Mouse (Mus musculus) kidney, postnatal 14 days (tissue): Measurements from ENCODE around the gene Wwc1.

ENCODE experiments used
- DNase-seq: peaks from one replicate; pipeline ENCODE4 v3.0.0; 2022; ENCODE audit warnings: mixed read lengths

Wwc1 gene

GRCm38 (mm10) chr11:35980411-35980917, at the start of gene Wwc1:
Gene Wwc1 (minus strand): TSS chr11:35980527.
- peak; percentile 88 for DNase-seq

DNA sequence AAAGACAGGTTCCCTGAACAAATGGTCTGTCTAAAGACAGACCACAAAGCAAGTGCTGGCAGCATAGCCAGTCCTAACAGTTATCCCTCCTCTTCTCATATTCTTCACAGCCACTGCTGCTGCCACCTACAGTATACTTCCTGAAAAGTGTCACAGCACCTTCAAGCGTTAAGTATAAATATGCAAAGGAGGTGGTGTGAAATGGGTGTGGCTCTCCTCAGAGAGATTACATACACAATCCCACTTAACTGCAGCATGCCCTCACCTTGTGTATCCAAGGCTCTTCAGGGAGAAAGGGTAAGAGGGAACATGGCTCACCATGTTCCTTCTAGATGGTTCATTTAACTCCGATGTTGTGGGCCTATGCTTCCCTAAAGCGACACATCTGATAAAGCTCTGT, 39.7 kb upstream of the Wwc1 start:
- no peak for DNase-seq

- no peak for DNase-seq
Measured at GRCm38 (mm10) chr11:36013179-36013578, 32.9 kb upstream of the Wwc1 start.

DNA sequence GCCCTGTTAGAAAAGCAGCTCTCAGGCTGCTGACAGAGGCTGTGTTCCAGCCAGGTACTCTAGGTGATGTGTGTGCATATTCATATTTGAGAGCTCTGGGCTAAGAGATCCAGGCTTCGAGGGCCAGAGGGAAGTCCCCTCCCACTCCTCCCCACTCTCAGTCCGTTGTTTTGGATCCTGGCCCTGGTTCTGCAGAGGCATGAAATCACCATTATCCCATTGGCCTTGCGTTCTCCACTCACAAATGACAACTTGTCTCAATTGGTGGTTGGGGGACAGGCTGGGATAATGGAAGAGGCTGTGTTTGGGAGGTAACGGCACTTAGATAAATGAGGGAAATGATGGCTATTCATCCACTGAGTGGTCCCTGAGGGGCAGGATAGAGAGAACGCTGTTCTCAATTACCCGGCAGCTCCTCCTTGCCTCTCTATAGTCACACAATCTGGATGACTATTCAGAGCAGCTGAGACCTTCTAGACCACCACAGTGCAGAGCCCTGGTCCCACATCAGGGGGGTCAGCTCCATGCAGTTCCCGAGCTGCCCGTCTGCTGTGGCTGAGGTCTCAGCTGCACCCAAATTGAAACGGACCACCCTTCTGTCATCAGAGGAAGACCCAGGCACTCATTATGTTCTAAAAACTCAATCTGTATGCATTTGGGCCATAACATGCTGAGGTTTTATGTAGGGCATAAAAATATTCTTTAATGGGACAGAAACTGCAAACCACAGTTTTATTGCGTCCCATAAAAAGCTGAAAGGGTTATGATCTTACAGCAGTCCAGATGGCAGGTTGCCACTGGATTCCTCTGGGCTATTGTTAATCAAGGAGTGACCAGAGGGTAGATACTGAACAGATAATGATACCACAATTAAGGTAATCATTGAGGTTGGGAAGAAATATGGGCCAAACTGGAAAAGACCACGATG, 29.2 kb upstream of the Wwc1 start:
- DNase-seq = peak; percentile 35

DNA sequence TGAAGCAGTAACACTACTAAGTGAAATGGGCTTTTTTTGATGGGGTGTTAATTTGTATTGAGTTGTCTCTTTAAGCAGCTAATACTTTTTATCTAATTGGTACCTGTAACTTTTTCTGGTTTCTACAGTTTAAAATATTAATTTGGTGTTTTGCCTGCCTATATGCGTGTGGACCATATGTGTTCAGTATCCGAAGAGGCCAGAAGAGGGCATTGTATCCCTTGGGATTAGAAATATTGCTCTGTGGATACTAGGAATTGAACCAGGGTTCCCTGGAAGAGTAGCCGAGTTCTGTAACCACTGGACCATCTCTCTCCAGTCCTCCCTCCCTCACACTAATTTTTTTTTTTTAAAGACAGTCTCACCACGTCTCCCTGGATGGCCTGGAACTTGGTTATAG, 22.6 kb upstream of the Wwc1 start:
- no peak for DNase-seq

DNA sequence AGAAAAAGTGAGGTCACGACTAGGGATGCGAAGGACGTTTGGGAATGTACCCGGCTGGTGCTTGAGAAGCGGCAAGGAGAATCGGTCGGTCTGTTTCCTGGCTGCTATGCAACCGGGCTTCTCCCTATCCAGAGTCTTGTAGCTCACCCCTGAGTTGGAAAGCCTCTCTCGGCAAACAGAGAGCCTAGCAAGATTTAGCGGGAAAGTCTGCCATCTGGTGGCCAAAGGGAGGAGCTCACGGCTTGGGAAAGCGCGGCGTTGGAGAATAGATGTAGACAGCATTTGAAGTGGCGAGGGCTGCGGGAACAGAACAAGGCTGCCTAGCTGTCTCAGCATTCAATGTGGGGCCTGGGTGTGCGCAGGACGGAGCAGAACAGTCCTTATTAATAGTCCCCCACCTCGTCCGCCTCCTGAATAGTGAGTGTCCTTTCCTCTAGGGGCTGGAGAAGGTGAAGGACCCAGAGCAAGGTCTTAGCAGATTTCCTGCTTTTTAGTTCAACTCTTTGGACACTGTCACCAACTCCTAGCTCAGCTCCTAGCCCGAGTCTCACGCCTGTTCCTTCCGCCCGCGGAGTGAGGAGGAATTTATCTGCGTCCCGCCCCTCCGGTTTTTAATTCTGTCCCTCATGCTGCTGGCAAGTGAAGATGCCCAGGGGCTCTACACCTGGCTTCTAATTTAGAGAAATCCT, 21.1 kb upstream of the Wwc1 start:
- DNase-seq = peak; percentile 89

- DNase-seq = no peak
Measured at GRCm38 (mm10) chr11:36000585-36001281, 20.4 kb upstream of the Wwc1 start.

- DNase-seq = no peak
Measured at GRCm38 (mm10) chr11:36000038-36000437, 19.7 kb upstream of the Wwc1 start.

DNA sequence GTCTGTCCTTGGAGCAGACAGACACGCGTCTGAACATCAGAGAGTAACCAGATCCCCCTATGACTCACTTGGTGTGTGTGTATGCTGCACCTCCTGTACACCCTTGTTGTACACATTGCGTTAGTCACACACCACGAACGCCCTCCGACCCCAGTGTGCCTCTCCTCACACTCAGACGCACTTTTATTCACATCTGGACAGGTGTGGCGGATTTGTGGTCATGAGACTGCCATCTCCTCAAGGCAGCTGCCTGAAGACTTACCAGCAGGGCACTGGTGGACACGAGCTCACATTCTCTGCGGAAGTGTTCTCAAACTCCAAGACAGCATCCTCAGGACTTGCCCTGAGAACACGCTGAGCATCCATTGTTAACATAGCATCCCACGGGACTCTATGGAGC, 17.7 kb upstream of the Wwc1 start:
- no peak for DNase-seq

GRCm38 (mm10) chr11:35995310-35995709, 15.0 kb upstream of the Wwc1 start:
- no peak for DNase-seq

DNA sequence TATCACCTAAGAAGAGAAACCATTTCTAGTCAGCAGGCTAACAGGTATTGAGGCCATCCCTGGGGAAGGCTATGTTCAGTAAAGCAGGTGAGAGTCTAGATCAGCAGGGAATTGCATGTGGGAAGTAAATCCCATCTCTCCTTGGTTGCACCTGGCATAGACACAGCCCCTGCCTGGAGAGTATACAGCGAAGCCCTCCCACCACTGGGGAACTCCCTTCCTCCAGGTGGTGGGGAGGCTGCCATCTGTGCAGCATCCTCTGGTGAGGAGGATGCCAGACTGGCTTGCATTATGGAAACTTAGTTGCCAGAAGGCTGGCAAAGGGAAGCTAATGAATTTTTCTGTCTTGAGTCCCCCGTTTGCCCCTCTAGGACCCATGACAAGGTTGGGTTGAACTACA, 11.5 kb upstream of the Wwc1 start:
- DNase-seq = no peak

GRCm38 (mm10) chr11:35989967-35990366, 9.6 kb upstream of the Wwc1 start:
- DNase-seq = no peak

DNA sequence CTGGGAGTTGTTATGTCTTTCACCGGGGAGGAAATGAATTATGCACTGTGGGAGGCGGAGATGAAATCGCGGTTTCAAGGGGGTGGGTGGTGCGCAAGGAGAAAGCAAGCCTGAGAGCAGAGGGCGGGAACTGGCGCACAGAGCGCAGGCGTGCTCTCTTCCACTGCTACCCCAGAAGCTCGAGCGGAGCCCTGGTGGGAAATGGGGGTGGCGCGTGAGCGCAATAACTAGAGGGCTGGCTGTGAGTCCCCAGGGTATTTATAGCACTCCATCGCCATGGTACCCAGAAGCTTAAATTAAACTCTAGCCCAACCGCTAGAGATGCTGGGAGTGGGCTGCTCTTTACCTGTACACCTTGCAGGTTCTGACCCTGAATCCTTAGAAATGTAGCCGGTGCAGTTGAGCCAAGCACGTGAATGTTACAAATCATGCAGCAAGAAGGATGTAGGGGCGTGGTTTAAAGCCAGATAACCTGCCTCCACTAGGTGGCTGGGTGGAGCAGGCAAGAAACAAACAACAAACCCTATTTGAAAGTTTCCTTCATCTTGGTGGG, 5.6 kb upstream of the Wwc1 start:
- DNase-seq = peak; percentile 47

GRCm38 (mm10) chr11:35982734-35983133, 2.4 kb upstream of the Wwc1 start:
- peak; percentile 45 for DNase-seq

GRCm38 (mm10) chr11:35979733-35980410, 455 bp downstream of the Wwc1 start:
- DNase-seq = peak; percentile 55

GRCm38 (mm10) chr11:35979266-35979732, 1.0 kb downstream of the Wwc1 start:
- DNase-seq = peak; percentile 40

DNA sequence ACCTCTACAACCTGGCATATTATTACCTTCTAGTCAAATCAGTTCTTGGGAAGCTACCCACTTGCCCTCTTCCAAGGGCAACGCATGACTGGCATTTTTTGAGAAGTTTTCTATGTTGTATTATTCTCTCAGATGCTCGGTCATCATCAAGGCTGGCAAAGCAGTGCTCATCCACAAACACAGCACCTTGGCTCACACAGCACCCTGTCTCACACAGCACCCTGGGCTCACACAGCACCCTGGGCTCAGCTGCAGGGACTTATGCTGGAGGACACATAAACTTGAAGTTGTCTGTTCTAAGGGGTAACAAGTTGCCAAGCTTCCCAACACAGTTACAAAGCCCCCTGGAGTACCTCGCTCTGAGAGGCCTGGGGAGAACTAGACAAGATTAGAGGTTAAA, 2.5 kb downstream of the Wwc1 start:
- no peak for DNase-seq

- no peak for DNase-seq
Measured at GRCm38 (mm10) chr11:35977096-35977495, 3.2 kb downstream of the Wwc1 start.

DNA sequence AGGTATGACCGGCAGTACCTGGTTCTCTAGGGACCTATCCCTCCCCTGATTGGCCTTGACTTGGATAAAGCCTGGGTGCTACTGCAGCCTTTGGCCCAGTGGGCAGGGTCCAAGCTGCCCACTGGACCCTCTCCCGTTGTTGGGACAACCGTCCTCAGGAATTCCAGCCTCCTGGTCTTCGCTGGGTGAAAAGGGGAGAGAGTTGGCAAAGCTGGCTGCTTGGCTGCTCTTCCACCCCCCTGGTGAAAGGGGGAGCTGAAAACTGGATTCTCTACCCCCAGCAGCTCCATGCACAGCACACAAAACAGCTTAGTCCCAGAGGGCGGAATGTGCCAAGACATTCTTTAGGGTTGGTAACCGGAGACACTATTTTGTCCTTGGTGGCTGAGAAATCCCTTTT, 3.8 kb downstream of the Wwc1 start:
- peak; percentile 80 for DNase-seq

GRCm38 (mm10) chr11:35974632-35975450, 5.5 kb downstream of the Wwc1 start:
- peak; percentile 83 for DNase-seq

DNA sequence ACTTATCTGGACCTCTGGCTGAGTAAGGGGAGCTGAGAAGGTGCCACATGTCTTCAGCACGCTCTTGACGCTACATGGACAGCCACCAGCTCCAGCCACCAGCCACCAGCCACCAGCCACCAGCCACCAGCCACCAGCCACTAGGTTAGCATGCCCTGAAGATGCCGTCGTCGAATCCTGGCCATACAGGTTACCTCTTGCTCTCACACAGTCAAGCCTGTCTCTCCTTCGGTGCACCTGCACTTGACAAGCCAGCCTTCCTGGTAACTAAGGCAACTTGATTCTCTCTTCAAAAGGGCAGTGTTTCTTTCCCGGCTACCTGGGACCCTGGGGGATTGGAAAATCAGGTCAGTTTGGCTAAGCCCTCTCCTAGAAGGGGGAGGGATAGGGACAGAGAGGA, 7.2 kb downstream of the Wwc1 start:
- no peak for DNase-seq
